Mouse (Mus musculus): ENCODE data around the gene Ttc16.

Gene Ttc16

DNA sequence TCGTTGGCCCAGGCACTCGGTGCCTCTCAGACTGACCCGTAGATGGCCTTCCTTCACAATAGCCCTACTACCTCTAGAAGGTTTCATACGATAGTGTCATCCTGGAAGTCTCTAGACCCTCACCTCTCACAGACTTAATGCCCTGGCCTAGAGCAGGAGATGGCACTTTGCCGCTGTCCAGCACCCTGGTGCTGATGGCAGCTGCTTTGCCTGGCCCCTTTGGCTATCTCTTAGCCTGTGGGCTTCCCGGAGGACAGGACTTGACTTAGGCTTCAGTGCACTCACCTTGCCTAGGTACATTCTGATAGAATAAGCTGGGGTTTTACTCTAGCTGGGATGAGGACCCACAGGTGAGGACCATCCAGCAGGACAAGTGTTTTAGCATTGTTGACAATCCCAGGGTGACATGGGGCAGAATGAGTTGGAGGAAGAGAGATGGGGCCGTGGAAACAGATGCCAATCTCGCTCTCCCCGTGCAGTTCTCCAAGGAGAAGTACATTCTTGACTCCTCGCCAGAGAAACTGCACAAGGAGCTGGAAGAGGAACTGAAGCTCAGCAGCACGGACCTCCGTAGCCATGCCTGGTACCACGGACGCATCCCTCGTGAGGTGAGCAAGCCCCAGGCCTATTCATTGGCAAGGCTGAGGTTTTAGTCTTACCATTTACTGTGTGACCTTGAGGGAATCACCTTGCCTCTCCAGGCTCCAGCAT lies 31.0 kb downstream of the Ttc16 start:
- DNase-seq (ENCODE audit: low spot score in 2 of 2) = no peak

DNA sequence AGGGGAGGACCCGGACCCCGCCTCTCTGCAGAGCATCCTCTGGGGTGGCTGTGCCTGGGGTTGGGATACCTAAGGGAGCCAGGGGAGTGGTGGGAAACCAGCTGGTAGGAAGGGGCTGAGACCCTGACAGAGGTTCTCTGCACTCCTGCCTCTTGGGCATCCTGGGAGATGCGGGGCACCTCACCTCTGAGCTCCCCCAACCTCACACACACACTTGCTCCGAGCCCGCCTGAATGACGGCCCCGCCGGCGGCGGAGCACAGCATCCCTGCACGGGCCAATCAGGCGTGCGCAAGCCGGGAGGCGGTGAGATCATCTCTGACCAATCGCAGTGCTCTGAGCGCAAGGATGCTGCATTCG lies 33.3 kb downstream of the Ttc16 start:
- DNase-seq (ENCODE audit: low spot score in 2 of 2) = peak; percentile 78 to 85

DNA sequence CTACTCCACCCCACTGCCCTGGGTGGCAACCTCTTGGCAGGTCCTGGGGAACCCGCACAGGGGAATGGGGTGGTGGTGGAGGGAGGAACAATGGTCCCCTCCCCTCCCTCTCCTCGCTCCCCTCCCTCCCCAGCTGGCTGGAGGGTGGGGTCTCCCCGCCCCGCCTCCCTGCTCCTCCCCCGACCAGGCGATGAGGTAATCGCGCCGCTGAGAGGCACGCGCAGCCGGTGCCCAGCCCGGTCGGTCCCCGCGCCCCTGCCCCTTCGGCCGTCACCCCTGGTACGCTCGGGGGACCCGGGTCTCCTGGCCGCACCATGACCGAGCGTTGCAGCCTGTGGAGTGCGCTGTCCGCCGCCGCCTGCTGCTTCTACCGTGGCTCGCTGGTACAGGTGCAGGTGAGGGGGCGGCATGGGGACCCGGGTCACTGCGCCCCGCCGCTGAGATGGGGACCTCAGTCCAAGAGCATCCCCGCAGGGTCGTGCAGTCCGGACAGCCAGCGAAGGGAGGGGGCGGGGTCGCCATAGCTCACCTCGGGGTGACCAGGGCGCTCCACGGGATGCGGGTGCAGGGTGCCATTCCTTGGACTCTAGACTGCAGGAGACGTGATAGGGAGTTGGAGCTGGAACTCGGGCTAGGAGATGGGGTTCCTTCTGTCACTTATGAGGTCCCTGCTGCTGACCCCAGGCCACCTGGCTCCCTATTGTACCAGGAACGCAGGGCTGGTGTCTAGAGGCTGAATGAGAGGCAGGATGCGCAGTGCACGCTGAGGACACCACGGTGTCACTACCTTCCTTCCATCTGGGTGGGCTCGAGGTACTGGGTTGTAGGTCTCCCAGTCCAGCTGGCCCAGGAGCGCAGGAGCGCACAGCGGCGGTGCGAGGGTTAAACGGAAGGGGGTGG lies 33.9 kb downstream of the Ttc16 start:
- peak; percentile 36 to 43 for DNase-seq (ENCODE audit: low spot score in 2 of 2)

DNA sequence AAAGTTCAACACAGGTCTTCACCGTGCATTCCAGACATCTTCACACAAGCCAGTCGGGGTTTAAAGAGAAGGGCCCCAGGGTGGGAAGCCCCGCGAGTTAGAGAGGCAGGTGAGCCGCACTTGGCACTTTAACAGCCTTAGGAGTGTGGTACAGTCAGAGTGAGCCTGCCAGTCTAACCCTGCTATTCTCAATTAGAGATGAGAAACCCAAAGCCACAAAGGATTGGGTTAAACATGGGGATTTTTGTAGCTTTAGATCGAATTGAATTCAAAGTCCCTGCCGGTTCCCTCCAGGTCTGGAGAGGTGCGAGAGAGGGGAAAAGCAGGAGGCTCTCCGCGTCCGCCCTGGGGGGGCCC lies 34.5 kb downstream of the Ttc16 start, which contains the start of gene 6330409D20Rik:
6330409D20Rik (minus strand) TSS at position 101 of the 357 bp plus-strand sequence.
- no peak for DNase-seq (ENCODE audit: low spot score in 2 of 2)

DNA sequence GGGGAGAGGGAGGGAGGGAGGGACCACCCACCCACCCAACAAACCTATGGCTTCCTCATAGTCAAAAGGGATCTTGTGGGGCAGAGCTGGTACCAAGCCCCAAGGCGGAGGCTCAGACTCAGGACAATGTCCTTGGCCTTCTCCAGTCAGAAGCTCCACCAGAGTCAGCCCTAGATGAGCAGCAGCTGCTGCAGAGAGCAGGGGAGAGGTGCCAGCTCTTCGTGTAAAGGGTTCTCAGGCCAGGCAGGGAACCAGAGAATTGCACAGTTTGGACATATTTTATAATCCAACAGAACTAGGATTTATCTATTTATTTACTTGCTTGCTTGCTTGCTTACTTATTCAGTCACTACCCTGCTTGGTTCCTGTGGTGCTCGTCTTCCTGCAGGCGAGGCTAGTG lies 36.1 kb downstream of the Ttc16 start:
- no peak for DNase-seq (ENCODE audit: low spot score in 2 of 2)

DNA sequence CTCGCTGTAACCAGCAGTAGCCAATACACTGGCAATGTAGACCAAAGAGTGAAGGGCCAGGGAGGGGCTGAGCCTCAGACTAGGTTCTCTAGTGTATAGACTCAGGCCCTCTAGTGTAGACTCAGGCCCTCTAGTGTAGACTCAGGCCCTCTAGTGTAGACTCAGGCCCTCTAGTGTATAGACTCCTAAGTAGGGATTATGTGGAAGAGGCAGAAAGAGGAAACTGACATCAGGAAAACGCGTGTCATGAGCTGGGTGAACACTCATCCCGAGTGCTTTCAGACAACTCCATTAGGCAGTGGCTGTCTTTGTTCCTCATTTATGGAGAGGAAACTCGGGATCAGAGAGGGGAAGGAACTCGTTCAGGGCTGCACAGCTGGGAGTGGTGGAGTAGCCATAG lies 38.4 kb downstream of the Ttc16 start:
- no peak for DNase-seq (ENCODE audit: low spot score in 2 of 2)

DNA sequence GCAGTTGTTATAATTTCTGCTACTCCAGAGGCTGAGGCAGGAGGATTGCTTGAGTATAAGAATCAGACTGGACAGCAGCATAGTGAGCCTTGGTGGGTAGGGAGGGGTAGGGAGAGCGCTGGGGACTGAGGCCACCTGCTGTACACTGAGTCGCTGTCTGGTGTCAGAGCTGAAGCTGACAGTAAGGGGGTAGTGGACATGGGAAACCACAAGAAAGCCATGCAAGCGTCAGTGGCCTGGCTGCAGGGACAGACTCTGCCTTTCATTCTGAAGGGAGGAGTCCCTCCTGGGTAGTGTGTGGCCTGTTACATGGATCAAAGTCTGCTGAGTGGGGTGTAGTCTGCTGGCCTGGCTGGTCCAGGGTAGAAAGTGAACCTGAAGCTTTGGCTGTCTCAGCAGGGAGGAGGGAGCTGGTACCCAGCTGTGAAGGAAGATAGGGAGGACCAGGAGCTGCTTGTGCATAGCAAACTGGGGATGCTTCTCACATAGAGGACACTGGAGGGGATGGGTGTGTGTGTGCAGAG lies 39.1 kb downstream of the Ttc16 start:
- DNase-seq (ENCODE audit: low spot score in 2 of 2) = no peak

DNA sequence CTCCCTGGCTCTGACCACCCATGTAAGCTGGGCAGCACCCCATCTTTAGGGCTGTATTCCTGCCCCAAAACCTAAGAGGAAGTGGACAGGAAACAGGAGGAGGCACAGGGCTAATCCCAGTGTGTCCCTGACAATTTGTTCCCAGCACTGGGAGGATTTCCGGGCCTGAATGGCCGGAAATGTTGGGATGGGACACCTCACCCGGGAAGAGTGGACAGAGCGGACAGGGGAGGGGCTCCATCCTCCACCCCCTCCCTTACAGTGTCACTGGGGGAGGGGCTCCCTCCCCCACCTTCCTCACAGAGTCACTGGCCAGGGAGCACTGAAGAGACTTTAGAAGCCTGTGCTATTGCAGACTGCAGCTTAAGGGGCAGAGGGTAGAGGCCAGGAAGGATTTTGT lies 40.5 kb downstream of the Ttc16 start:
- DNase-seq (ENCODE audit: low spot score in 2 of 2) = no peak

DNA sequence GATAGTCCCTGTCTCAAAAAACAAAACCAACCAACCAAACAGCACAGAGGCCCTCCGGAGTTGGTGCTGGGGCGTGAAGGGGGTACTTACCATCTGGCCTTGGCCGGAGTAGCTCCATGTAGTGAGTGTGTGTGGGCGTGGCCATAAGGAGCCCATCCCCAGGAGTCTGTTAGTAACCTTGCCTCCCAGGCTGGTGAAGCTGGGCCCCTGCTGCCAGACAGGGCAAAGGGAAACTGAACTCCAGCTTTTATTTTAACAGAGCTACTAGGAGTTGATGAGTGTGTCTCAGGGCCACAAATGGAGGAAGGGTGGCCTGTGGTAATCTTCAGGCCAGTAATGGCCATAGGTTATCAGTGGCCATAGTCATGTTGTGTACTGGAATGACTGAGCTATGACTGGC lies 41.0 kb downstream of the Ttc16 start:
- no peak for DNase-seq (ENCODE audit: low spot score in 2 of 2)

DNA sequence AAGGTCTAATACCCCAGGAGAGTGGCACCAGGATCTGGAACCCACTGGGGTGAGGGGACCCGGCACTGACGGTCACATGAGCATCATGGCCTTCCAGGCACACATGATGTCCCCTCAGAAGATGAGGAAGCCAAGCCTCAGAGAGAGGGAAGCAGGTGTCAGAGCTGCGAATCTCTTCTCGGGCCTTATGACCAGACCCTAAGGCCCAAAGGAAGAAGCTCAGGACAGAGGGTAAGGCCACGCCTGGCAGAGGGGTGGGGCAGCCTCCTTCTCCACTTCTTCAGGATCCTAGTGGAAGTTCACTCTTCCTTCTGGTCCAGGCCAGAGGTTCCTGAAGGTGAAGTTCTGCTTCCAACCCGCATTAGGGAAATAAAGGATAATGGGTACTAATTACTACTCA lies 42.7 kb downstream of the Ttc16 start:
- no peak for DNase-seq (ENCODE audit: low spot score in 2 of 2)

DNA sequence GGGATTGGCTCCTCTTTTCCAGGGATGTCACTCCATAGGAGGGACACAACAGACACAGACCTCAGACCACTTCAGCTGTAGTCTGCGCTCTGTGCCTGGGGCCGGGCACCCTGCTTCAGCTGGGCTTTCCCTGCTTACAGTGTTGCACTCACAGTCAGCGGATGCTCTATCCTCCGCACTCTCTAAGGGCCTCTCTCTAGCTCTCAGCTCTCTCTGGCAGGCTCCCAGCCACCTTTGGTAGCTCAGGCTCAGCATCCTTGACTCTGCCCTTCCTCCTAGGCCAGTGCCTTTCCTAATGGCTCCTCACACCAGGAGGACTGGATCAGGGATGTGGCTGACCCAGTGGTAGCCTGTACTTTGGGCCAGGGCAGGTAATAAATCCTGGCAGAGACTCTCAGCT lies 43.5 kb downstream of the Ttc16 start:
- no peak for DNase-seq (ENCODE audit: low spot score in 2 of 2)

DNA sequence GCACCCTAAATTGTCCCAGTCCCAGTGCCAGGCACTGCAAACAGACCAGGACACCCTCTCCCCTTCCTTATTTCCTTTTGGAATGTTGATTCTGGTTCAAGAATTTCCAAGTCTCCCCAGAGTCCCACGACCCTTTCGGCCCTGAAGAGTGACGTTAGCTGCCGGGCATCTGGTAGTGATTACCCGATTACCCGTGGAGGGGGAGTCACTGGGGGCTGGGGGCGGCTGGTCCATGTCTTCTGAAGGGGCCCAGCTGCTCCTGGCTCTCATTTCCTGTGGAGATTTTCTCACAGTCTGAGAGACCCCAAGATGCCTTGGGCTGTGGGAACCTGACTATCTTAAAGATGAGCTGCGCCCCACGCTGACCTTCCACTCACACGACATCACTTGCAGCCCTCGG lies 44.6 kb downstream of the Ttc16 start:
- DNase-seq (ENCODE audit: low spot score in 2 of 2) = no peak

DNA sequence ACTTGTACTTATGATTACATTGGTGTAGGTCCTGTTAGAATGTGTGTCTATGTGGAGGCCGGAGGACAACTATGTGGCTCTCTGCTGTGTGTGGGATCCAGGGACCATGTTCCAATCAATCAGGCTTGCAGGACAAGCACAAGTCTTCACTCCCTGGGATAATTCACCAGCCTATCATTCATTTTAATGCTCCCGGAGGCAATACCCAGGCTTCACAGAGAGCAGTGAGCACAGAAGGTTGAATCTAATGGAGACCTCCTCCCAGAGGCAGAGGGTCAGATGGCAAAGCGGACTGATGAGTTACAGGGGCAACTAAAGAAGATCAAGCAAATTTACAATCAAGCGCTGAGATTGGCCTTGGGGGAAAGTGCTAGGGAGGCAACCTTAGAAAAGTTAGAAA lies 45.9 kb downstream of the Ttc16 start:
- no peak for DNase-seq (ENCODE audit: low spot score in 2 of 2)

DNA sequence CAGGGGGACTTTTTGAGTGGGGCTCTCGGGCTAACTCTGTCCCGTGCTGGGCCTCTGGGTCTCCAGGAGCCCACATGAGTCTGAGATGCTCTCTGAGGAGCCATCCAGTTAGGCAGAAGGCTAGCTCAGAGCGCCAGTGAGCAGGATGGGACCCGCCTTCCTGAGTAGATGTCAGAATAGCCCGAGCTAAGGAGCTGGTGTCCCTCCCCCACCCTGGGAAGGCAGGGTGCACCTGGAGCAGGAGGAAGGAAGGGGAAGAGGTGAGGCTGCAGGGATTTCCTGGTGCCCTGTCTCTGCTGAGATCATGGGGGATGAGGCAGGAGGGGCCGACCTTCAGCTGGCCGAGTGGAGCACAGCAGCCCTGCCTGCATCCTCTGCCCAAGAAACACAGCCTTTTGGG lies 47.0 kb downstream of the Ttc16 start:
- no peak for DNase-seq (ENCODE audit: low spot score in 2 of 2)

DNA sequence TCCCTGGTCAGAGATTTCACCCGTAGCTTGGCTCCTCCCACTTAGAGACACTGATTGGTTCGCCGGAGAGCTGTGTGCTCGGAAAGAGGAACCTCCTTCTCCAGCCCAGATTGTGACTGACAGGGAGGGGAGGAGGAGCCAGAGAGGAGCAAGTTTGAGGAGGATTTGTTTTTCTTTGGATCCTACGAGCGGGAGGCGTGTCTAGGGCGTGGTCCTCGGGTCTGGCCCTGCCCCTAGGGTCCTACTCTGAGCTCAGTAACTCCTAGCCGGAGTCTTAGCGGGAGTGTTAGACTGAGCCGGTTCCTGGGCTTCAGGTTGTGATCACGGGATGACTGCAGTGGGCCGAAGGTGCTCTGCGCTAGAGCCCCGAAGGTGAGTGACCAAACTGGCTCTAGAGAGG lies 48.0 kb downstream of the Ttc16 start:
- peak; percentile 76 to 86 for DNase-seq (ENCODE audit: low spot score in 2 of 2)

DNA sequence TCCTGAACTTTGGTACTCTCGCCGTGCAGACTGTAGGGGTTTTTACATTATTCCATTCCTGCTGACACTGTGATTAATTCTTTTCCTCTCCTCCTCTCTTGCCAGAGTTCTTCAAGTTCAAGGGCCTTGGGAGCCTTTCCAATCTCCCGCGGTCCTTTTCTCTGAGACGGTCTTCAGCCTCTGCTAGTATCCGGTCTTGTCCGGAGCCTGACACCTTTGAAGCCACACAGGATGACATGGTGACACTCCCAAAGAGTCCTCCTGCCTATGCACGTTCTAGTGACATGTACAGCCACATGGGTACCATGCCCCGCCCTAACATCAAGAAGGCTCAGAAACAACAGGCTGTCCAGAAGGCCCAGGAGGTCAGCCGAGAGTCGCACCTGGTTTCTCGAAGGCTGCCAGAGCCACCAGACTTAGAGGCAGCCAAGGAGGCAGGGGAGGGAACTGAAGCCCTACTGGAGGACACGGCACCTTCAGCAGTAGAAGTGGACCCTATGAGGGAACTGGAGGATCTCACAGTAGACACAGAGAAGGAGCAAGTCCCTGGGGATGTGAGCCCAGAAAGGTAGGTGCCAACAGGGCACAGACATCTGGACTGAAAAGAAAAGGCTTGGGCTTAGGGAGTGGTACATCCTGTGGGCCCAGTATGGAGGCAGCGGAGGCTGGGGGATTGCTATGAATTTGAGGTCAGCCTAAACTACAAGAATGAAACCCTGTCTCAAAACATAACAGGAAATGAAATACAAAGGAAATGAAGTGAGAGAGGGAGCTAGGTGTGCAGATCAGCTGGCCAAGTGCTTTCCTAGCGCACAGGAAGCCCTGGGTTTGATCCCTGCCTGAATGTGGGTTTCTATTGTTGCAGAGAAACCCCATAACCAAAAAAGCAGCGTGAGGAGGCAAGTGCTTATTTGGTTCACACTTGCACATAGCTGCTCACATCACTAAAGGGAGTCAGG lies 50.3 kb downstream of the Ttc16 start:
- no peak for DNase-seq (ENCODE audit: low spot score in 2 of 2)

DNA sequence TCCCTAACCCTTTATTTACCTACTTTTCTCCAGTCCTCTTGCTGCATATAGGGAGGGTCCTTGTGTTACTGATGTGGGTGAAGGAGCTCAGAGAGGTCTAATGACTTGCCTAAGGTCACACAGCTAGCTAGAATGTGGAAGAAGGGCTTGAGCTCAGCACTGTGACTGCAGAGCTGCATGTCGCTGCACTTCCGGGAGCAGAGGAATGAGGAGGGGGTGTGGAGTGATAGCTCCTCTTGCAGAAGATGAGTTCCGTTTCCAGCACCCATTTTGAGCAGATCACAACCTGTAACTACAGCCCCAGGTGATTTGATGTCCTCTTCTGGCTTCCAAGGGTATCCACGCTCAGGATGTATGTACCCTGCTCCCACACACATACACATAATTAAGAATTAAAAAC lies 51.3 kb downstream of the Ttc16 start:
- DNase-seq (ENCODE audit: low spot score in 2 of 2) = no peak

DNA sequence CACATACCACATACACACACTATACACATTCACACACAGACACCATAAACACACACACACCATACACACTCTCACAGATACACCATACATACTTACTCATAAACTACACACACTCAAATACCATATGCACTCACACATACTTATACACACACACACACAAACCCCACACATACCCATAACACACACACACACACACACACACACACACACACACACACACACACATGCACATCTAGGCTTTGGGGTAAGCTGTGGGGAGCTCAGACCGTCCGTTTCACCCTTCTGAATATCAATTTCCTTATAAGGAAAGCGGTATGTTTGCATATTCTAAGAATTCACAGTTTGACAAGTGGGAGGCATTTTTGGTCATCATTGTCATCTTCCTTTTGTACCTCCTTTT lies 52.9 kb downstream of the Ttc16 start:
- no peak for DNase-seq (ENCODE audit: low spot score in 2 of 2)

DNA sequence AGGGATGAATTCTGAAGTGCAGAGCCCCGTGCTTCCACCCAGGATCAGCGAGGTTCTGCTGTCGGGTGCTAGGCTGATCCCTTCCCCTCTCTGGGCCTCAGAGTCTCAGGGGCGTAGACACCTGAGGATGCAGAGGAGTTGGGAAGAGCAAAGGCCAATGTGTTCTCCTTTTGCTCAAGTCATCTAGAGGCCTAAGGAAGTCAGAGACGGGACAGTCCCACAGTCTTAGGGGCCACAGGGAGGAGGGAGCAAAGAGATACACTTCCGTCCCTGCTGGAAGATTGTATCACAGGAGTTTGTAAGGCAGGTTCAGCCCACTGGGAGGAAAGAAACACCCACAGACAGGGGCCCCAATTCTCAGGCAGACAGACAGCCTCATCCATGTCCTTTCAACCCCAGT lies 53.4 kb downstream of the Ttc16 start:
- no peak for DNase-seq (ENCODE audit: low spot score in 2 of 2)

DNA sequence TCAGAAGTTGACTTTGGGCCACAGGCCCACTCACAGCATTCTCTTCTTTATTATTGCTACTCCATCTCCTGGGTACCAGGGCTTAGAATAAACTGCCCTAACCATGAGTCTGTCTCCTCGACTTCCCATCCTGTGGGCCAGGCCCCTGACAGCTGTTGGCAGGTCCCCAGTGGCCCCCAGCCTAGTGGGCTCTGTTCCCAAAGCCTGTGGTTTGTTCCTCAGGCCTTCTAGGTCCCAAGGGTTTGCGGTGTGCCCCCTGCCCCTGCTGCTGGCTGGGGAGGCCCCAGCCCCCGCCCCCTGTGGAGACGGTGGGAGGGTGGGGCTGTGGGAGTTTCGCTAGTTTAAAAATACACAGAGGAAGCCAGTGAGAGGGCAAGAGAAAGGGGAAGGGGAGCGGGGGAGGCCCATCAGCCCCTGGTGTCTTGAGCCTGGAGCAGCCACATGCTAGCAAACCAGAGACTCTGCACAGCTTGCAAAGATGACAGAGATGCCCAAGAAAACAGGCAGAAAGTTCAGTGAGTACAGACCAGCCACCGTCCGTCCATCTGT lies 54.7 kb downstream of the Ttc16 start, which contains the start of gene Sh2d3c:
Sh2d3c (plus strand) TSS at position 375 of the 549 bp plus-strand sequence.
- no peak for DNase-seq (ENCODE audit: low spot score in 2 of 2)

DNA sequence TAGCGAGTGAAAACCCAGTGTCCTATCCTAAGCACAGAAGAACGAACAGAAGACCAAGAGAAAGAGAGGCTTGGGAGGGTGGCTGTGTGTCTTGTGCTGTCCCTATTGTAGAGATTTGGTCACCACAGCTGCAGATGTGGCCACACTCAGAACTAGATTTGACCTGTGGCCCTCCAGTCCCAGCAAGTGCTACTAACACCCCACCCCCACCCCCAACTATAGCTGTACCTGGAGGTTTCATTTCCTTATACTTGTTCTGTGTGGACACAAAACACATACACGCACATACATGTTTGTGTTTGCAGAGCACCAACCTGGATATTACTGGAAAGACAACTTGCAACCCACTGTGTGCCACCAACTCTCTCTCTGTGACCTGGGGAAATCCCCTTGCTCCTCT lies 55.4 kb downstream of the Ttc16 start:
- no peak for DNase-seq (ENCODE audit: low spot score in 2 of 2)
